Mouse (Mus musculus) retina, postnatal 1 day (tissue): ENCODE data around the gene 1700010B08Rik.
A peak's percentile ranks its signal among the peaks of the same experiment; 100 is the strongest.

Experiments
- DNase-seq: peaks from one replicate; pipeline ENCODE4 v3.0.0-alpha.2; 2012

The 1700010B08Rik gene

DNA sequence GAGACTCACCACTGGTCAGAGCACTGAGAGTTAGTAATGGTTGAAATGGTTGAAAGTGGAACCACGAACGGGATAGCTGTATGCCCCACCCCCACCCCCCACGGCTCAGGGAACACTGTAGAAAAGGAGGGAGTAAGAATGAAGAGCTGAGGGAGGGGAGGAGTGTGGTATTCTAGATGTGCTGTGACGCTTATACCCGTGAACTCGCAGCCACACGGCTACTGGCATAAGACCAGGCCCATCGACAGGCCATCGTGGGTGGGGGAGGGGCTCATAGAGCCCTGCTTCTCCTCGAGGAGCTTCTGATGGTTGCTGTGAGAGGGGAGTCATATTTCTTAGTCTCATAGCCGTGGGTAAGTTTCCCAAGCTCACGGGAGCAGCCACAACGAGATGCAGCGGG is 5.2 kb downstream of the 1700010B08Rik start:
- DNase-seq, result peak; percentile 58

DNA sequence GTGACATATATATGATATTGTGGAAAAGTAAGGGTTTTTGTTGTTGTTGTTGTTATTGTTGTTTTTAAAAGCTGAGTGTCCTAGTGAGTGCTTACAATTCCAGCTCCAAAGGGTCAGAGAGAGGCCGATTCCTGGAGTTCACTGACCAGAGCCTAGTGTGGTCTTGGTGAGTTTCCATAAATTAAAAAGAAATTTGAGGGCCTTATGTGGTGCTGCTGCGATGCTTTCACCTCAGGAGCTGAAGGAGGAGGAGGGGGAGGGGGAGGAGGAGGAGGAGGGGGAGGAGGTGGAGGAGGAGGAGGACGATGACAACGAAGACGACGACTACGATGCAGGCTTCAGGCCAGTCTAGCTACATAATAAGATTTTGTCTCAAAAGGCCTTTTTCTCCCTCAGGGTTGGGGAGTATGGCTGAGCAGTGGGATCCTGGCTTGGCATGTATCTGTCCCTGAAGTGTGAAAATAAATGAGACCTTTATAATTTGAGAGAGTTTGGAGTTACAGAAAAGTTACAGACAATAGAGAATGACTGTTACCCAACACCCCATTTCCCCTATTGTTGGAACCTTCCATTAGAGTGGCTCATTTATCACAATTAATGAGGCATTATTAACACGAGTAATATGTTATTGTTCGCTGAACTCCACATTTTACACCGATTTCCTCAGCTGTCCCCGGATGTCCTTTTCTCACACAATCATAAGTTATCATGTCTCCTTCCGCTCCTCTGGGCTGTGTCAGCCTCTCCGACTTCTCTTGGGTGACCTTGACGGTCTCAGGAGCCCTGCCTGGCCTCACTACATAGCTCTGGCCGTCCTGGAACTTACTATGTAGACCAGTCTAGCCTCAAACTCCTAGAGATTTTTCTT is 6.0 kb downstream of the 1700010B08Rik start:
- peak; percentile 84 for DNase-seq

DNA sequence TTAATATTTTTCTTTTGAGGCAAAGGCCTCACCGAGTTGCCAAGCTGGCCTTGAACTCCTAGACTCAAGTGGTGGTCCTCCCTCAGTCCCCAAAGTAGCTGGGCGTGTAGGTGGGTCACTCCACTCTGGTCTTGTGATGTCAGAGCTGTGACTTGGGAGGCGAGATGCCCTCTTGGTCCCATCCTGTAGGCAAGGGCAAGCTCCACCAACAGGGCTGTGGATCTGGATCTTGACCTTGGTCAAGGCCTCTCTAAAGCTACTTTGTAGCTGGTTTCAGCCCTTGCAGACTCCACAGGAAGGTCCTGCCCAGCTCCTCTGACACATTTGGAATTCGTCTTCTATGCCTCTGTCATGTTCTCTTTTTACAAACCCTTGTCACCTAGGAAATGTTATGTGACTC is 6.6 kb downstream of the 1700010B08Rik start:
- DNase-seq, result no peak

GRCm38 (mm10) chr2:173730444-173730966 is 11.3 kb downstream of the 1700010B08Rik start:
- DNase-seq, result peak; percentile 81

DNA sequence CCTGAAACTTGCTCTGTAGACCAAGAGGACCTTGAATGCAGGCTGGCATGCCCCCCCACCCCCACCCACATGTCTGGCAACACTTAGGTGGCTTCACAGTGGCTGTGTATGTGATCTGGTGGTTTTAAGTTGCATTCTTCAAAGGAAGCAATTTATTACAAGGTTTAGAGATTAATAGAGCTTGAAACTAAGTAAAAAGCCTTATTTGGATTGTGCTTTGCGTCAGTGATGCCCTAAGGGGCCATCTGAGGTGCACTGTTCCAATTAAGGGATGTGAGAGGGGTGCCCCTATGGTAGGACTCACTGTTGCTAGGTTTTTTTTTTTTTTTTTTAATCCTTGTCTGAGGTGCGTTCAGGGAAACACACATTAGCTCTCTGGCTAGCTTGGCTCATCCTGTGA is 15.2 kb downstream of the 1700010B08Rik start:
- no peak for DNase-seq

DNA sequence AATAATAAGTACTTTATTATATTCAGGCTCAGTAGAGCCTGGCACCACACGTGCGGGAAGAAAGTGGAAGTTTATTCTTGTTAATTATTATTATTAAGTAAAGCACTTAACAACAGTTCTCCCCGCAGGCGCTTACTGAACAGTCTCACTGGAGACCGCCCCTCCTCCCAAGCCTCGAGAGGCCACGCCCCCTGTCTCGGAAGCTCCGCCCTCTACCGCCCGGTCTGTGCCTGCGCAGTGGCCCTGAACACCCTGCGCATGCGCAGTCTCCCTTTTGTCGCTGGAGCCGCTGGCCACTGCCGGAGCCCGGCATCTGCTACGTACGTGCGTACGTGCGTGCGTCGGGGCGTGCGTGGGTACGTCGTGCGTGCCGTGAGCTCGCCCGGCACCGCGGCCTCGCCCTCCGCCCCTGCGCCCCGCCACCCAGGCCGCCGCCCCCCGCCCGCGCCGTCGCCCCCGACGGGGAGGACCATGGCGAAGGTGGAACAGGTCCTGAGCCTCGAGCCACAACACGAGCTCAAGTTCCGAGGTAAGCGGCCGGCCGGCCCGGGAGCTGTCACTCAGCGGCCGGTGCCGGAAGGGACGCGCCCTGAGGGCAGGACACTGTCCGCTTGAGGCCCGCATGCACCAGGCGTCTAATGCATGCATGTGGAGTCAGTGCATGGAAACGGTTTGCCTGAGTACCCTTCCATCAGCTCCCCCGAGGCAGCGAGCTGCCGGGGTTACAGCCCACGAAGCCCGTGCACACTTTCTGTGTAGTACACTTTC is 18.2 kb downstream of the 1700010B08Rik start, which contains the start of gene Vapb:
Gene Vapb (plus strand): TSS at position 290 of the 768 bp plus-strand sequence.
- peak; percentile 98 for DNase-seq

GRCm38 (mm10) chr2:173738232-173738631 is 19.0 kb downstream of the 1700010B08Rik start:
- no peak for DNase-seq

DNA sequence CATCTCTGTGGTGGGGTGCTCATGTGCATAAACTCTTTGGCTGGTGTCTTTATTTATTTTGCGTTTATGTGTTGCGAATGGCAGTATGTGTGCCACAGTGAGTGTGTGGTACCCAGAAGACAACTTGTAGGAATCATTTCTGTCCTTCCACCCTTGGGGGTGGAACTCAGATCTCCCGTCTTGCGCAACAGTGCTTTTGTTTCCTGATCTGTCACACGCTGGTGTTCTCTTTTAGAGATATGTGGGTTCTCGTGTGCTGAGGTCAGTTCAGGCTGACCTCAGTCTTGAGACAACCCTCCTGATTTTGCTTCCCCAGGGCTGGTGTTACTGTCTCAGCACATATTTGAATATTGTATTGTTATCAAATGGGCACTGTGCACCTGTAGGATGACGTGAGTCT is 19.9 kb downstream of the 1700010B08Rik start:
- no peak for DNase-seq

DNA sequence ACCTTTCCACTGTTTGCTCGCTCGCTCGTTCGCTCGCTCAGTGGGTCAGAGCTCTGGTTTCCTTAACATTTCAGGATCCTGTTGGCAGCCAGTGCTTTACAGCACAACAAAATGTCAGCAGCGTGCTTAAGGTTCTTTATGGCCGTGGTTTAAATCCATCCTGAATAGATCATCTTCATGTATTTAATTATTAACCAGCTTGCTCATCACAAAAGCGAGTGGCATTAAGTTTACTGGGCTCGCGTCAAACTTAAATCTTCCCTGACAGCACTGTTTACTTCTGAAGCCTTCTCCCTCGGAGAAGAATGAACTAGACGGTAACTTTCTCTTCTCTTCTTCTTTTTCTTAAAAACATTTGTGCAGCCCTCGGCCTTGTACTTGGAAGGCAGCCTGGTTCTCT is 22.9 kb downstream of the 1700010B08Rik start:
- DNase-seq, result no peak

GRCm38 (mm10) chr2:173742744-173743143 is 23.5 kb downstream of the 1700010B08Rik start:
- DNase-seq, result no peak

DNA sequence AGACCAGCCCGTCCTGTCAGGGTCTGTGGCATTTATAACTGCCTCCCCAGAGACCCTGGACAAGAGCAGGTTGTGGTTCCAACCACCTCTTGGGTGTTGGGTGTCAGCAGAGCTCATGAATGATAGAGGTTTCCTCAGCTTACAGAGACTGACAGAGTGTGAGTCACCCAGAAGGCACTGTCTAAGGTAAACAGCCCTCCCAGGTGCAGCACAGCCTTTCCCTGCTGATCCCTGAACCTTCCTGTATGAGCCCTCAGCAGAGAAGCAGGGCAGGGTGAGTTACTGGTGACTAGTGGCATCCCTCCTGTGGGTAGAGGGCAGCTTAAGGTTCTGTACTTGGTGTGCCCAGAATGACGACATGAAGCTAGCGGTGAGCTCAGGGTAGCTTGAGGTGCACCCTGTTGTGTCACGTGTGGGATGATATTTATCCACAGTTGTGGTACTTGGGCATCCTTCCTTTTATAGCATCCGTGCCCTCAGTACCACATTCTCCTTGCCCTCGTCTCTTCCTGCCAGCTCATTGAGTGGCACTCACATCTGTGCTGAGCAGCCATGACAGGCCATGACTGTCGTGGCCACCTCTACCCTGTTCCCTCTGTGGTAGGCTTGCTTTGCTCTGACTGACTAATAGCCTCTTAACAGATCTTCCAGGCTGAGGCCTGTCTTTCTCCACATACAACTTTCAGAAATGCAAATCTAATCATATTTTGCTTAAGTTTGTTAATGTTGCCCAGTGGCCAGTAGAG is 25.0 kb downstream of the 1700010B08Rik start:
- no peak for DNase-seq

DNA sequence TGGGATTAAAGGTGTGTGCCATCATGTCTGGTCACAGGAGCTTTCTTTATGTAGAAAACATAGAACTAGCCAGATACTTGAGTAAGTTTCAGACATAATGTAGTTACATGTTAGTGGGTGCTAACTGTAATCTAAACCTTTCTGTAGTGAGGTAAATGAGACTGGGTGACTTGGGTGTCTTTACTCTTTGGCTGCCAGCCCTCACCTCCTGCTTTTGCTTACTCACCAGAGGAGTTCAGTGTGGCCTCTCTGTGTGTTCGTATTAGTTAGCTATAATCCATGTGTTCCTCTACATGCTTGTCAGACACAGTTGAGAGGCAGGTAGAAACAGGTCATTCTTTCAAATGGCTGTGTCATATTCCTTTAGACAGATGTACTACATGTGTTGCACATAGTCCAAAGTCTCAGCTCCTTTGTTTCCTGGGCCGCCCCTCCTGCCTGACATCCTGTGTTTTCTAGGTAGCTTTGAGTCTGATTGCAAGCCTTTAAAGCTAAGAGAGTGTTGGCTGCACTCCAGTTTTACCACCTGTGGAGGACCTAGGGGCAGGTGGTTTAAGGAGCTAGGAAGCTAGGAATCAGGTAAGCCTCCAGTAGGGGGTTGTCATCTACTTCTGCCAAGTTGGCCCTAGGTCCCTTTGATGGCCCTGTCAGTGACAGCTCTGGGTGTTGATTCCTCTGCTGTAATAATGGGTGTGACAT is 29.9 kb downstream of the 1700010B08Rik start:
- no peak for DNase-seq

DNA sequence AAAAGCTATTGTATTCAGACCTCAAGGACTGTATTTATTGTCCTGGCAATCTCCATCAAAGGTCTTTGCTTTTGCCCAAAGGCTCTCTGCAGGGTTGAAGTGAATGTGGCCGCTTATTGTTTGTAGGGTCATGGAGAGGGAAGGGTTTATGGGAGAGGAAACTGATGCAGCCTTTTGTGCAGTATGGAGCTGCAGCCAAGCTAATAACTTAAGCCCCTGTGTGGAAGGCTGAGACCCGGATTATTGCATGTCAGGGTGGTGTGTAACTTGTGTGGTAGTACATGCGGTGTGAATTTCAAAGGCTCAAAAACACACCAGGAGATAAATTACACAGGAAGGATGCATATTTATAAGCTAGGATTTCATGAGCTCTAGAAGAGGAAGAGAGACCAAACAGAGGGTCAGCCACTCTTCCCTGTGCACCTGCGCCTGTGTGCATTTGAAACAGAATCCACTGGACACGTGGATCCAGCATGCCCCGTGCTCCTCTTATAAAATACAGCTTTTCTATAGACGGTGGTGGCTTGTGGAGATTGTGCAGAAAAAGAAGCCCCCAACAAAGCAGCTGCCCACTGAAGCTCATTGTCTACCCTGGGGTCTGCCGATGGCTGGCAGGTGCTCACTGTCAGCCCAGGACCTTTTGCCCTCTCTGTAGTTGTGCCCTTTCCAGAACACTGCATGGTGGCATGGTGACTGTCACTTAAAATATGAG is 36.4 kb downstream of the 1700010B08Rik start:
- DNase-seq, result peak; percentile 43

DNA sequence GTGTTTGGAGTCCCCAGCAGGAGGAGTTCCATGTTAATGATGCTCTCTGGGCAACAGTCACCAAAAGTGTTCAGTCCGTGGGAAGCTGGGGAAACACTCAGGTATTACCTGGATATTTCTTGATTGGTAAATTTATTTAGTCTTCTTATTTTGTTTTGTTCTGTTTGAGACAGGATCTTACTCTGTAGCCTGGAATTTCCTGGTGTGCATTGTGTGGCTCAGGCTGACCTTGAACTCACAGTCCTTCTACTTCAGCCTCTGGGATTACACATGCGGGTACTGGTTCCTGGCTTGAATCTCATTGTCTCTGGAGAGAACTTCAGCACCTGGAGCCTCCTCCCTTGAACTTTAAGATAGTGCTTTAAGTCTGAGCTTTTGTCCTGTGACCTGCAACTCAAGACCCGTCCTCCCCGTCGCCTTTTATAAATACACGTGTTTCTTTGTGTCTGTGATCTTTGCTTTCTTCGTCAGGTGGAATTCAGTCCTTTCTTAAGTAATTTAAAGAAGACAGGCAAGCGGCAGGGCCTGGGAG is 38.5 kb downstream of the 1700010B08Rik start:
- DNase-seq, result no peak

- no peak for DNase-seq
These were observed 41.4 kb downstream of the 1700010B08Rik start for GRCm38 (mm10) chr2:173760607-173761006.

GRCm38 (mm10) chr2:173764629-173765028 is 45.4 kb downstream of the 1700010B08Rik start:
- no peak for DNase-seq

- no peak for DNase-seq
These were observed 48.9 kb downstream of the 1700010B08Rik start for GRCm38 (mm10) chr2:173767959-173768595.

DNA sequence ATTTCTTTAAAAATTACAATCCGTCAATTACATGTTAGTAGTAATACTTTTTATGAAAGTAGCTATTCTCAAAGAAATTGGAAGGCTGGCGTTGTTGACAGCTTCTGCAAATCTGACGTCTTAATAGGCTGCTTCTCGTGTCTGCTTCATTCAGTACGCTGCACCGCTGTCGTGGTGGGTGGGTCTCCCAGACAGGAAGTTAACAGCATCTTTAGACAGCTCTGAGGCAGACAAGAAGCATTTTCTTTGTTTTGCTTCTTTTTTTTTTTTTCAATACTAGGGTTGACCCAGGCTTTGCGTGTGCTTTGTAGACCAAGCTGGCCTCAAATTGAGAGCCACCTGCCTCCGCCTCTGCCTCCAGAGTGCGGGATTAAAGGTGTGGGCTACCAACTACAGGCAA is 50.0 kb downstream of the 1700010B08Rik start:
- DNase-seq, result no peak

GRCm38 (mm10) chr2:173770620-173771019 is 51.4 kb downstream of the 1700010B08Rik start:
- DNase-seq, result no peak
